Mouse (Mus musculus) stomach, postnatal 0 days (tissue): ENCODE data around the gene Fgfr2. TPM values are rescaled to one million over a fixed set of nuclear protein-coding genes. Genes with fewer than 3 reads are reported as not detected.

Experiments
- ATAC-seq: fragments of 200-750 bp; cut with Nextera tagmentation; 2 replicates; pipeline ENCODE4 v1.8.0; 2017; ENCODE audit not compliant: low FRiP score, low TSS enrichment
- DNase-seq: peaks from one replicate; pipeline ENCODE4 v3.0.0-alpha.2; 2016; ENCODE audit warnings: low spot score
- H3K27ac ChIP-seq: fragments of 300-500 bp; sonication (generic); replicated peaks from 2 replicates; pipeline ENCODE4 v1.5.1; 2014; ENCODE audit warnings: mild to moderate bottlenecking, control low read depth
- H3K27me3 ChIP-seq: fragments of 300-500 bp; sonication (generic); 2 replicates; pipeline ENCODE4 v1.6.1; 2014; ENCODE audit warnings: low read length; ENCODE audit not compliant: control insufficient read depth, insufficient read depth
- H3K36me3 ChIP-seq: fragments of 300-500 bp; sonication (generic); 2 replicates; pipeline ENCODE4 v1.6.1; 2014; ENCODE audit warnings: low read length, mixed read lengths; ENCODE audit not compliant: control insufficient read depth, insufficient read depth
- H3K4me1 ChIP-seq: fragments of 300-500 bp; sonication (generic); replicated peaks from 2 replicates; pipeline ENCODE4 v1.6.1; 2014; ENCODE audit warnings: antibody characterized with exemption; ENCODE audit not compliant: control insufficient read depth, insufficient read depth
- H3K4me2 ChIP-seq: fragments of 300-500 bp; sonication (generic); replicated peaks from 2 replicates; pipeline ENCODE4 v1.6.1; 2014; ENCODE audit warnings: low read depth, mild to moderate bottlenecking, control low read depth, moderate library complexity
- H3K4me3 ChIP-seq: fragments of 300-500 bp; sonication (generic); 2 replicates; pipeline ENCODE4 v1.5.1; 2014; ENCODE audit warnings: low read depth, low read length, control low read depth
- H3K9ac ChIP-seq: fragments of 300-500 bp; sonication (generic); 2 replicates; pipeline ENCODE4 v1.6.1; 2014; ENCODE audit warnings: mild to moderate bottlenecking, low read length, control low read depth, mixed read lengths
- H3K9me3 ChIP-seq: fragments of 300-500 bp; sonication (generic); 2 replicates; pipeline ENCODE4 v1.6.1; 2016; ENCODE audit warnings: low read length; ENCODE audit not compliant: control insufficient read depth
- CTCF ChIP-seq: IDR thresholded peaks from 2 replicates; pipeline ENCODE4 v1.5.1; 2016; ENCODE audit warnings: antibody characterized with exemption, low read depth, mild to moderate bottlenecking, moderate library complexity
- EP300 ChIP-seq: optimal IDR thresholded peaks from 2 replicates; pipeline ENCODE3; 2016; ENCODE audit warnings: antibody characterized with exemption
- WGBS: fragments of 180-500 bp; shearing (Covaris S2); extraction: QIAGEN DNeasy Blood & Tissue Kit; methylation state at CpG from one replicate; pipeline ENCODE4 v1.1.7; 2014; 5-methylcytosine and 5-hydroxymethylcytosine counted together
- polyA plus RNA-seq: library from polyadenylated mRNA; unstranded; fragments of >200 nt; fragmentation: Nextera tagmentation; extraction: Ambion mirVana; gene quantifications from 2 replicates; pipeline ENCODE4 v1.2.1, GENCODE M21; 2015

The Fgfr2 gene
- polyA plus RNA-seq, 1 experiment from 2014 or later = 60.8 TPM

GRCm38 (mm10) chr7:130793671-130794070 is 2329.5 kb downstream of the Fgfr2 start:
- 83% methylated on average over 9 of the region's 9 CpGs for WGBS
- ATAC-seq (no peak), DNase-seq (no peak)
- H3K27ac ChIP-seq = no peak overlapping the region
- no peak overlapping the region for H3K9ac ChIP-seq
- H3K4me1 ChIP-seq = no peaks in the 10 kb centered on the region
- no peaks in the 10 kb centered on the region for H3K27me3 ChIP-seq
- H3K4me2 ChIP-seq = no peak overlapping the region
- no peaks in the 10 kb centered on the region for H3K9me3 ChIP-seq
- no peak for TF ChIP-seq EP300
- TF ChIP-seq CTCF = no peak
- no peaks in the 10 kb centered on the region for H3K36me3 ChIP-seq
- H3K4me3 ChIP-seq = no peak overlapping the region

GRCm38 (mm10) chr7:130789456-130789855 is 2333.7 kb downstream of the Fgfr2 start:
- ATAC-seq = no peak

DNA sequence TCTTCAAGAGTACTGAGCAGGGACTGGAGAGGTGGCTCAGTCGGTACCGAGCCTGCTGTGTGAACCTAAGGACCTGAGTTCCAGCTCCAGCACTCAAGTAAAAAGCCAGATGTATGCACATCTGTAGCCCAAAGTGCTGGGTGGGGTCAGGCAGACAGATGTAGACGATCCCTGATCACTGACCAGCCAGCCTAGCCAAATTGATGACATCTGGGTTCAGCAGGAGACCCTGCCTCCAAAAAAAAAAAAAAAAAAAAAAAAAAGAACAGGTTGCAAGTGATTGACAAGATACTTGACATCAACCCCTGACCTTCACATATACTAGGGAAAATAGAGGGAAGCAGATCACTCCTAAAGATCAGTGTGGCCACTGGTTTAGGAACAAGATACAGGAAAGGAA is 2334.2 kb downstream of the Fgfr2 start:
- 84% methylated on average over 3 of the region's 3 CpGs for WGBS
- H3K9ac ChIP-seq = no peak overlapping the region

More at GRCm38 (mm10) chr7:130789456-130789855, 2333.7 kb downstream of the Fgfr2 start:
- no peak for DNase-seq
- WGBS = 73% methylated on average over 7 of the region's 7 CpGs
- Histone ChIP-seq H3K27me3 (no peaks in the 10 kb centered on the region), H3K27ac (no peak overlapping the region), H3K4me2 (no peak overlapping the region), H3K9ac (no peak overlapping the region), H3K36me3 (no peaks in the 10 kb centered on the region), H3K4me1 (no peaks in the 10 kb centered on the region), H3K9me3 (no peaks in the 10 kb centered on the region), H3K4me3 (no peak overlapping the region)
- no peak for TF ChIP-seq EP300
- TF ChIP-seq CTCF = no peak

GRCm38 (mm10) chr7:130787537-130787936 is 2335.6 kb downstream of the Fgfr2 start:
- no peak for ATAC-seq
- DNase-seq = no peak
- Histone ChIP-seq H3K4me3 (no peak overlapping the region), H3K4me1 (no peaks in the 10 kb centered on the region), H3K27me3 (no peaks in the 10 kb centered on the region), H3K9ac (no peak overlapping the region), H3K4me2 (no peak overlapping the region), H3K9me3 (no peaks in the 10 kb centered on the region), H3K27ac (no peak overlapping the region), H3K36me3 (no peaks in the 10 kb centered on the region)
- TF ChIP-seq EP300 = no peak
- TF ChIP-seq CTCF = no peak
- WGBS = 75% methylated on average over 4 of the region's 4 CpGs

More for the DNA sequence above, 2334.2 kb downstream of the Fgfr2 start:
- TF ChIP-seq CTCF (no peak), EP300 (no peak)
- Histone ChIP-seq H3K4me2 (no peak overlapping the region), H3K4me3 (no peak overlapping the region), H3K9me3 (no peaks in the 10 kb centered on the region), H3K36me3 (no peaks in the 10 kb centered on the region), H3K27ac (no peak overlapping the region), H3K27me3 (no peaks in the 10 kb centered on the region), H3K4me1 (no peaks in the 10 kb centered on the region)
- no peak for DNase-seq
- no peak for ATAC-seq

GRCm38 (mm10) chr7:130786708-130787107 is 2336.4 kb downstream of the Fgfr2 start:
- 66% methylated on average over 5 of the region's 5 CpGs for WGBS
- Histone ChIP-seq H3K4me1 (no peaks in the 10 kb centered on the region), H3K36me3 (no peaks in the 10 kb centered on the region), H3K27ac (no peak overlapping the region), H3K27me3 (no peaks in the 10 kb centered on the region), H3K4me3 (no peak overlapping the region), H3K9ac (no peak overlapping the region), H3K4me2 (no peak overlapping the region), H3K9me3 (no peaks in the 10 kb centered on the region)
- no peak for TF ChIP-seq EP300
- no peak for TF ChIP-seq CTCF
- ATAC-seq (no peak), DNase-seq (no peak)

DNA sequence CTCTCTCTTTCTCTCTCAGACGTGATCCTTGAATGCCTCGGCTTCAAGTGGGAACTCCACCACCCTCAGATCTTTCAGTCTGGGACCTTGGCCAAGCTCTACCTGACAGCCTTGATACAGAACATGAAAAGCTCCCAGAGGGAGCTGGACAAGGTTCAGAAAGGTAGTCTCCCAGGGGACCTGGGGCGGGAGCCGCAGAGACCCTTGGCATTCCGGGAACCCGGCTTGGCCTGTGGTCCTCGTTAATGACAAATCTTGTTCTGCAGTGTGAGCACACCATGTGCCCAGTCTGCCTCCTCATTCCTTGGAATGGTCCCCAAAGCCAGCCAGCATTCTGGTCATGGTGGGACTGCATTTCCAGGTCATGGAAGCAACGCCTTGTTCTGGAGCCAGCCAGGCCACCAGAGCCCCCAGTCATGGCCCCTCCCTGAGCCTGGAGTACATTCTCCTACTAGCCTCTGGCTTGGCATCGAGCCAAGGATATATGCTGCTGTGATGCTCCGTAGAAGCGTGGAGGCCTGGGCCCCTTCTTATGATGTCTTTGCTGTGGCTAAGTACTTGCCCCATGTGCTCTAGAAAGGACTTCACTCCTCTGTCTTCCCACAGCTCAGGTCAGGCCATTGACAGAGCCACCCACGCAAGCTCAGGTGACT is 2337.1 kb downstream of the Fgfr2 start:
- no peak for TF ChIP-seq EP300
- no peak for TF ChIP-seq CTCF
- Histone ChIP-seq H3K4me1 (no peaks in the 10 kb centered on the region), H3K36me3 (no peaks in the 10 kb centered on the region), H3K9ac (no peak overlapping the region), H3K27me3 (no peaks in the 10 kb centered on the region), H3K4me2 (no peak overlapping the region), H3K9me3 (no peaks in the 10 kb centered on the region), H3K27ac (no peak overlapping the region), H3K4me3 (no peak overlapping the region)
- ATAC-seq (no peak), DNase-seq (no peak)
- WGBS = 58% methylated on average over 12 of the region's 12 CpGs
